Mouse (Mus musculus) erythroblast, embryonic 14.5 days (primary cell): ENCODE results near the gene Serhl.

Experiments
- GATA1 ChIP-seq: IDR thresholded peaks from 2 replicates; pipeline ENCODE4 v1.6.1; 2012; ENCODE audit warnings: low read length, inconsistent platforms, mixed read lengths
- TAL1 ChIP-seq: IDR thresholded peaks from 3 replicates; pipeline ENCODE4 v1.6.1; 2012; ENCODE audit warnings: low read length, inconsistent platforms, mixed read lengths

GRCm38 (mm10) chr15:83090874-83091273 lies 1.6 kb downstream of the Serhl start:
- TF ChIP-seq GATA1 (no peak), TAL1 (no peak)
